Mouse (Mus musculus): ENCODE results near the gene Fkbp1a. TPM values are rescaled to one million over a fixed set of nuclear protein-coding genes. Genes with fewer than 3 reads are reported as not detected.

The Fkbp1a gene
- polyA plus RNA-seq, 1 experiment from 2014 or later, result 244 TPM

- no peak overlapping the region for H3K27ac ChIP-seq
- 53% methylated on average over 3 of the region's 3 CpGs for WGBS (ENCODE audit: insufficient replicate concordance)
- H3K4me3 ChIP-seq, result no peak overlapping the region
- no peak overlapping the region for H3K4me2 ChIP-seq
- no peaks in the 10 kb centered on the region for H3K4me1 ChIP-seq
- no peak overlapping the region for H3K9ac ChIP-seq
- no peaks in the 10 kb centered on the region; the same call in 1 of the 2 replicates for H3K27me3 ChIP-seq (replicated peaks)
- H3K36me3 ChIP-seq, result no peaks in the 10 kb centered on the region
- no peaks in the 10 kb centered on the region for H3K9me3 ChIP-seq (replicated peaks)
- ATAC-seq, result no peak
Measured at GRCm38 (mm10) chr2:151585934-151586333, 43.7 kb downstream of the Fkbp1a start.

GRCm38 (mm10) chr2:151586807-151587206 is 44.5 kb downstream of the Fkbp1a start:
- ATAC-seq, result no peak

GRCm38 (mm10) chr2:151587306-151587705 is 45.0 kb downstream of the Fkbp1a start:
- no peaks in the 10 kb centered on the region for H3K9me3 ChIP-seq (replicated peaks)
- H3K27me3 ChIP-seq (replicated peaks), result no peaks in the 10 kb centered on the region
- no peak overlapping the region for H3K27ac ChIP-seq
- 17% methylated on average over 9 of the region's 9 CpGs for WGBS (ENCODE audit: insufficient replicate concordance)
- H3K4me3 ChIP-seq, result no peak overlapping the region
- no peaks in the 10 kb centered on the region for H3K36me3 ChIP-seq
- no peak for ATAC-seq
- H3K4me2 ChIP-seq, result no peak overlapping the region
- no peak overlapping the region for H3K9ac ChIP-seq
- H3K4me1 ChIP-seq, result no peaks in the 10 kb centered on the region

More at GRCm38 (mm10) chr2:151586807-151587206, 44.5 kb downstream of the Fkbp1a start:
- no peaks in the 10 kb centered on the region for H3K27me3 ChIP-seq (replicated peaks)
- no peaks in the 10 kb centered on the region for H3K36me3 ChIP-seq
- no peak overlapping the region for H3K4me2 ChIP-seq
- H3K4me3 ChIP-seq, result no peak overlapping the region
- no peak overlapping the region for H3K9ac ChIP-seq
- 74% methylated on average over 1 of the region's 1 CpGs for WGBS (ENCODE audit: insufficient replicate concordance)
- H3K27ac ChIP-seq, result no peak overlapping the region
- H3K9me3 ChIP-seq (replicated peaks), result no peaks in the 10 kb centered on the region
- H3K4me1 ChIP-seq, result no peaks in the 10 kb centered on the region

GRCm38 (mm10) chr2:151598068-151598467 is 55.8 kb downstream of the Fkbp1a start:
- ATAC-seq, result no peak
- Histone ChIP-seq H3K36me3 (no peaks in the 10 kb centered on the region), H3K4me2 (no peak overlapping the region), H3K9me3 (replicated peaks) (no peaks in the 10 kb centered on the region), H3K4me1 (no peaks in the 10 kb centered on the region), H3K9ac (no peak overlapping the region), H3K27me3 (replicated peaks) (peaks cover 17% of the 10 kb centered on the region), H3K27ac (no peak overlapping the region), H3K4me3 (no peak overlapping the region)
- 42% methylated on average over 2 of the region's 2 CpGs for WGBS (ENCODE audit: insufficient replicate concordance)

- Histone ChIP-seq H3K27ac (no peak overlapping the region), H3K9me3 (replicated peaks) (no peaks in the 10 kb centered on the region), H3K4me1 (no peaks in the 10 kb centered on the region), H3K36me3 (no peaks in the 10 kb centered on the region), H3K9ac (no peak overlapping the region), H3K4me3 (no peak overlapping the region), H3K27me3 (replicated peaks) (peaks cover 17% of the 10 kb centered on the region), H3K4me2 (no peak overlapping the region)
- 0 out of 2 replicates have a peak, but pooled peaks have one; percentile 23 for ATAC-seq
- 37% methylated on average over 4 of the region's 4 CpGs for WGBS (ENCODE audit: insufficient replicate concordance)
Measured at GRCm38 (mm10) chr2:151602106-151602505, 59.8 kb downstream of the Fkbp1a start.

- Histone ChIP-seq H3K9me3 (replicated peaks) (no peaks in the 10 kb centered on the region), H3K4me1 (no peaks in the 10 kb centered on the region), H3K4me3 (no peak overlapping the region), H3K36me3 (no peaks in the 10 kb centered on the region), H3K27ac (no peak overlapping the region), H3K27me3 (replicated peaks) (peaks cover 17% of the 10 kb centered on the region), H3K4me2 (no peak overlapping the region), H3K9ac (no peak overlapping the region)
- no peak for ATAC-seq
- WGBS (ENCODE audit: insufficient replicate concordance), result 49% methylated on average over 4 of the region's 4 CpGs
Measured at GRCm38 (mm10) chr2:151603630-151604029, 61.3 kb downstream of the Fkbp1a start.

- WGBS (ENCODE audit: insufficient replicate concordance), result 34% methylated on average over 11 of the region's 11 CpGs
- Histone ChIP-seq H3K9ac (no peak overlapping the region), H3K4me1 (no peaks in the 10 kb centered on the region), H3K36me3 (no peaks in the 10 kb centered on the region), H3K27ac (no peak overlapping the region), H3K4me2 (no peak overlapping the region), H3K9me3 (replicated peaks) (no peaks in the 10 kb centered on the region), H3K4me3 (no peak overlapping the region), H3K27me3 (replicated peaks) (peaks cover 11% of the 10 kb centered on the region; the same call in 1 of the 2 replicates)
- no peak for ATAC-seq
Measured at GRCm38 (mm10) chr2:151605437-151605987, 63.2 kb downstream of the Fkbp1a start.

GRCm38 (mm10) chr2:151608435-151608834 is 66.2 kb downstream of the Fkbp1a start:
- WGBS (ENCODE audit: insufficient replicate concordance), result 35% methylated on average over 1 of the region's 1 CpGs
- H3K4me3 ChIP-seq, result no peak overlapping the region
- no peaks in the 10 kb centered on the region for H3K4me1 ChIP-seq
- no peaks in the 10 kb centered on the region for H3K36me3 ChIP-seq
- H3K4me2 ChIP-seq, result no peak overlapping the region
- H3K9ac ChIP-seq, result no peak overlapping the region
- no peak overlapping the region for H3K27ac ChIP-seq
- H3K9me3 ChIP-seq (replicated peaks), result no peaks in the 10 kb centered on the region
- no peak for ATAC-seq
- H3K27me3 ChIP-seq (replicated peaks), result no peaks in the 10 kb centered on the region; the same call in 1 of the 2 replicates

- Histone ChIP-seq H3K4me1 (no peaks in the 10 kb centered on the region), H3K9me3 (replicated peaks) (no peaks in the 10 kb centered on the region), H3K4me2 (no peak overlapping the region), H3K9ac (no peak overlapping the region), H3K27me3 (replicated peaks) (no peaks in the 10 kb centered on the region), H3K27ac (no peak overlapping the region), H3K36me3 (no peaks in the 10 kb centered on the region), H3K4me3 (no peak overlapping the region)
- 42% methylated on average over 3 of the region's 3 CpGs for WGBS (ENCODE audit: insufficient replicate concordance)
- ATAC-seq, result no peak
Measured at GRCm38 (mm10) chr2:151609974-151610373, 67.7 kb downstream of the Fkbp1a start.

Other genes with a start within 250 kb of the Fkbp1a start
- gene 4921509C19Rik, start 66.3 kb upstream of the Fkbp1a start, polyA plus RNA-seq (2016; fragmentation: Nextera tagmentation; extraction: Ambion mirVana), result not detected in 2 replicates
- gene Nsfl1c, start 48.3 kb upstream of the Fkbp1a start, polyA plus RNA-seq (2016; fragmentation: Nextera tagmentation; extraction: Ambion mirVana), result 111 and 117 TPM in 2 replicates
- gene Sdcbp2, start 30.1 kb downstream of the Fkbp1a start, polyA plus RNA-seq (2016; fragmentation: Nextera tagmentation; extraction: Ambion mirVana), result 0.16 and 0.45 TPM in 2 replicates
- gene Snph, start 90.1 kb downstream of the Fkbp1a start, polyA plus RNA-seq (2016; fragmentation: Nextera tagmentation; extraction: Ambion mirVana), result 0.04 TPM in 2 replicates
- not detected in 2 replicates for gene Rad21l, start 126.0 kb downstream of the Fkbp1a start, polyA plus RNA-seq (2016; fragmentation: Nextera tagmentation; extraction: Ambion mirVana)
- gene Tmem74b, start 159.5 kb downstream of the Fkbp1a start, polyA plus RNA-seq (2016; fragmentation: Nextera tagmentation; extraction: Ambion mirVana), result 0.11 and 0.30 TPM in 2 replicates
- gene Psmf1, start 201.7 kb downstream of the Fkbp1a start, polyA plus RNA-seq (2016; fragmentation: Nextera tagmentation; extraction: Ambion mirVana), result 47.3 and 54.6 TPM in 2 replicates